Mouse (Mus musculus): ENCODE measurements around the gene Ror2.

GRCm38 (mm10) chr13:53140298-53140697 lies 145.6 kb downstream of the Ror2 start:
- TF ChIP-seq GATA1 (IDR thresholded peaks at IDR 0.05; ENCODE audit: borderline replicate concordance, low read length): no peak
- no peak for TF ChIP-seq FLI1 (IDR thresholded peaks at IDR 0.05; ENCODE audit: low read length)

All from megakaryocyte, embryonic 14.5 days (primary cell).